Comparison of ENCODE assay signal across 8 mouse cellular contexts in genomic region chr17:12915881-12916583, GRCm38 (mm10). TPM values are rescaled to one million over a fixed set of nuclear protein-coding genes. Genes with fewer than 3 reads are reported as not detected.
DNase-seq lines count a peak whose midpoint lies in the region; ATAC-seq and TF ChIP-seq lines count a peak whose summit lies in the region.

TSS of gene Mrpl18 (minus strand) at chr17:12916345.

- H3K27me3 ChIP-seq in kidney, embryonic 14.5 days (ENCODE audit: control insufficient read depth, insufficient read depth, low read length), result no peaks in the 10 kb centered on the region
- no peaks in the 10 kb centered on the region for H3K27me3 ChIP-seq in limb, embryonic 15.5 days

- no peak for TF ChIP-seq CTCF in bone marrow macrophage, adult 2 months (IDR thresholded peaks at IDR 0.05; ENCODE audit: low read depth, low read length)
- TF ChIP-seq CTCF in embryonic fibroblast, embryonic 13.5 days (IDR thresholded peaks at IDR 0.05; ENCODE audit: borderline replicate concordance, insufficient read depth, low read length), result no peak

- H3K9me3 ChIP-seq in kidney, embryonic 14.5 days (ENCODE audit: control insufficient read depth, low read length), result no peaks in the 10 kb centered on the region
- no peaks in the 10 kb centered on the region for H3K9me3 ChIP-seq in limb, embryonic 15.5 days

- peak; percentile 99 for ATAC-seq in kidney, embryonic 14.5 days (ENCODE audit: low FRiP score, low TSS enrichment)
- ATAC-seq in limb, embryonic 15.5 days (ENCODE audit: insufficient number of reproducible peaks, low FRiP score, low TSS enrichment, low read depth), result peak; percentile 100

- H3K4me3 ChIP-seq in bone marrow macrophage, adult 2 months (ENCODE audit: insufficient read depth, low read length), result peak within 1 kb of the TSS; percentile 97
- peak within 1 kb of the TSS; percentile 99 for H3K4me3 ChIP-seq in embryonic fibroblast, embryonic 13.5 days (ENCODE audit: insufficient read depth, low read length)
- peak within 1 kb of the TSS; percentile 95 for H3K4me3 ChIP-seq in kidney, embryonic 14.5 days (ENCODE audit: low read length)
- peak within 1 kb of the TSS; percentile 88 for H3K4me3 ChIP-seq in limb, embryonic 15.5 days

- peaks cover 57% of the 10 kb centered on the region for H3K36me3 ChIP-seq in kidney, embryonic 14.5 days (ENCODE audit: control insufficient read depth, insufficient read depth, low read length)
- peaks cover 49% of the 10 kb centered on the region for H3K36me3 ChIP-seq in limb, embryonic 15.5 days

- H3K27ac ChIP-seq in bone marrow macrophage, adult 2 months (ENCODE audit: insufficient read depth, low read depth, low read length), result peak within 1 kb of the TSS; percentile 83
- H3K27ac ChIP-seq in embryonic fibroblast, embryonic 13.5 days (ENCODE audit: insufficient read depth, low read length), result peak within 1 kb of the TSS; percentile 80
- H3K27ac ChIP-seq in kidney, embryonic 14.5 days (ENCODE audit: low read depth, low read length), result peak within 1 kb of the TSS; percentile 94
- H3K27ac ChIP-seq in limb, embryonic 15.5 days, result peak within 1 kb of the TSS; percentile 92

- peak; percentile 76; the same call in 1 of the 2 replicates for TF ChIP-seq POLR2A in bone marrow macrophage, adult 2 months (IDR thresholded peaks at IDR 0.05; ENCODE audit: borderline replicate concordance, low read depth, low read length)
- TF ChIP-seq POLR2A in embryonic fibroblast, embryonic 13.5 days (IDR thresholded peaks at IDR 0.05; ENCODE audit: low read depth, low read length), result peak; percentile 94

- peaks cover 6% of the 10 kb centered on the region for H3K4me1 ChIP-seq in bone marrow macrophage, adult 2 months (ENCODE audit: control insufficient read depth, insufficient read depth, low read length)
- H3K4me1 ChIP-seq in embryonic fibroblast, embryonic 13.5 days (ENCODE audit: control insufficient read depth, insufficient read depth, low read length), result no peaks in the 10 kb centered on the region
- H3K4me1 ChIP-seq in kidney, embryonic 14.5 days (ENCODE audit: control insufficient read depth, insufficient read depth, low read length), result peaks cover 5% of the 10 kb centered on the region; the same call in 1 of the 2 replicates
- H3K4me1 ChIP-seq in limb, embryonic 15.5 days, result peaks cover 14% of the 10 kb centered on the region; the same call in 1 of the 2 replicates

- under 1% methylated on average over 55 of the region's 56 CpGs for WGBS in kidney, embryonic 14.5 days
- under 1% methylated on average over 56 of the region's 56 CpGs for WGBS in limb, embryonic 15.5 days

- peak within 1 kb of the TSS; percentile 99 for H3K9ac ChIP-seq in kidney, embryonic 14.5 days (ENCODE audit: low read depth, low read length)
- H3K9ac ChIP-seq in limb, embryonic 15.5 days, result peak within 1 kb of the TSS; percentile 98

- peak within 1 kb of the TSS; percentile 79 for H3K4me2 ChIP-seq in kidney, embryonic 14.5 days (replicated peaks; ENCODE audit: low read depth, low read length)
- peak within 1 kb of the TSS; percentile 79 for H3K4me2 ChIP-seq in limb, embryonic 15.5 days

- DNase-seq in A20 (ENCODE audit: low read depth, low spot score), result peak; percentile 100
- peak; percentile 100 for DNase-seq in heart, adult 9 months (ENCODE audit: low spot score in 2 of 2)
- peak; percentile 95 to 99 for DNase-seq in monocyte, adult 2 months (ENCODE audit: low read depth in 1 of 2, low spot score in 2 of 2)
- peak; percentile 99 for DNase-seq in spleen, postnatal 36 days (ENCODE audit: low spot score in 2 of 2)

RNA-seq across cellular contexts. Expression of gene Mrpl18, which starts in this region (rescaled TPM):
- polyA plus RNA-seq in bone marrow macrophage, adult 2 months (2012; ENCODE audit: insufficient read depth, insufficient read length, missing spikeins), result 44.7 and 49.5 TPM in 2 replicates
- 36.1 and 37.7 TPM in 2 replicates for polyA plus RNA-seq in embryonic fibroblast, embryonic 13.5 days (2011; ENCODE audit: insufficient read length, low read depth, missing spikeins)
- 186 and 194 TPM in 2 replicates for polyA plus RNA-seq in kidney, embryonic 14.5 days (2014; fragmentation: Nextera tagmentation; extraction: Ambion mirVana)
- polyA plus RNA-seq in limb, embryonic 15.5 days (2015; fragmentation: Nextera tagmentation; extraction: Ambion mirVana), result 132 and 136 TPM in 2 replicates

Comparison
In these comparisons a context has a peak if more than half of its experiments do, and no peak if none do; other contexts are left out.
1. Peak in every context shown above with its lines: DNase-seq, ATAC-seq, H3K4me3 ChIP-seq and H3K27ac ChIP-seq.